Mouse (Mus musculus) limb, embryonic 11.5 days (tissue): ENCODE measurements around the gene Vmn1r60. TPM values are rescaled to one million over a fixed set of nuclear protein-coding genes. Genes with fewer than 3 reads are reported as not detected.
"Not testable (repeated sequence)": the region's sequence is repeated elsewhere in the genome, so short reads cannot be mapped to it uniquely, and the experiment has no call there.

Source experiments
- ATAC-seq: fragments of 200-750 bp; cut with Nextera tagmentation; 2 replicates; pipeline ENCODE4 v1.8.0; 2017; ENCODE audit warnings: low read depth; ENCODE audit not compliant: insufficient number of reproducible peaks, low FRiP score, low TSS enrichment
- DNase-seq: peaks from one replicate; pipeline ENCODE4 v3.0.0-alpha.2; 2015; ENCODE audit warnings: low spot score
- H3K27ac ChIP-seq: fragments of 300-500 bp; sonication (generic); replicated peaks from 2 replicates; pipeline ENCODE4 v1.5.1; 2014; ENCODE audit warnings: low read depth, mild to moderate bottlenecking, low read length
- H3K27me3 ChIP-seq: fragments of 300-500 bp; sonication (generic); 2 replicates; pipeline ENCODE4 v1.6.1; 2014; ENCODE audit warnings: mild to moderate bottlenecking, low read length, mixed read lengths; ENCODE audit not compliant: control insufficient read depth, insufficient read depth
- H3K36me3 ChIP-seq: fragments of 300-500 bp; sonication (generic); 2 replicates; pipeline ENCODE4 v1.6.1; 2014; ENCODE audit warnings: mild to moderate bottlenecking, low read length, moderate library complexity, mixed read lengths; ENCODE audit not compliant: control insufficient read depth, insufficient read depth
- H3K4me1 ChIP-seq: fragments of 300-500 bp; sonication (generic); 2 replicates; pipeline ENCODE4 v1.6.1; 2014; ENCODE audit warnings: low read length, mixed read lengths; ENCODE audit not compliant: control insufficient read depth, insufficient read depth
- H3K4me2 ChIP-seq: fragments of 300-500 bp; sonication (generic); 2 replicates; pipeline ENCODE4 v1.6.1; 2014; ENCODE audit warnings: low read depth, mild to moderate bottlenecking, moderate library complexity; ENCODE audit not compliant: severe bottlenecking
- H3K4me3 ChIP-seq: fragments of 300-500 bp; sonication (generic); 2 replicates; pipeline ENCODE4 v1.5.1; 2014; ENCODE audit warnings: low read depth, low read length
- H3K9ac ChIP-seq: fragments of 300-500 bp; sonication (generic); 2 replicates; pipeline ENCODE4 v1.6.1; 2014; ENCODE audit warnings: mild to moderate bottlenecking, low read length
- H3K9me3 ChIP-seq: fragments of 300-500 bp; sonication (generic); 2 replicates; pipeline ENCODE4 v1.6.1; 2016; ENCODE audit warnings: low read length; ENCODE audit not compliant: control insufficient read depth
- WGBS: fragments of 180-500 bp; shearing (Covaris S2); extraction: QIAGEN DNeasy Blood & Tissue Kit; methylation state at CpG from one replicate; pipeline ENCODE4 v1.1.7; 2014; 5-methylcytosine and 5-hydroxymethylcytosine counted together
- polyA plus RNA-seq: library from polyadenylated mRNA; unstranded; fragments of >200 nt; fragmentation: Nextera tagmentation; extraction: Ambion mirVana; gene quantifications from 2 replicates; pipeline ENCODE4 v1.2.1, GENCODE M21; 2014

Gene Vmn1r60
- polyA plus RNA-seq, result not detected in 2 replicates

DNA sequence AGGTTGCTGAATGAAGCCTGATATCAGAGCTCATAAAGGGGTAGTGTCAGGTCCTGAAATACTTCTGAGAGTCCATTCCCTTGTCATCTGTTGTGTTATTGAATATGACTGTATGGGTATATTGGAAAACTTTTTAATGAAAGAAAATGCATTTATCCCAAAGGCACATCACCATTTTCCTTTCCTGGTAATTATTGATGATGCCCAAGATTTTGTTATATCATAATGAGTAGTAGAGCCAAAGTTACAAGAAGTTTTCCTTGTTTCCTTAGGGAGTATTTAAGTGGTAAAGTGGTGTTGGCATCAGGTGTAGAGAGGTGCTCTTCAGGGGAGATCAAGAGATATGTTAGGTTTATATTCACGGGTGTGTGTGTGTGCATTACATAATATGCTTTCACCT, at the start of gene Vmn1r60:
Gene Vmn1r60, minus strand, starts transcription at position 101 of the 400 bp plus-strand sequence.
- DNase-seq, H3K4me1 ChIP-seq, H3K4me2 ChIP-seq, H3K4me3 ChIP-seq, H3K27ac ChIP-seq, H3K36me3 ChIP-seq, H3K9ac ChIP-seq, ATAC-seq, H3K9me3 ChIP-seq, H3K27me3 ChIP-seq: not testable (repeated sequence)
- WGBS, result 78% methylated on average over 1 of the region's 1 CpGs

DNA sequence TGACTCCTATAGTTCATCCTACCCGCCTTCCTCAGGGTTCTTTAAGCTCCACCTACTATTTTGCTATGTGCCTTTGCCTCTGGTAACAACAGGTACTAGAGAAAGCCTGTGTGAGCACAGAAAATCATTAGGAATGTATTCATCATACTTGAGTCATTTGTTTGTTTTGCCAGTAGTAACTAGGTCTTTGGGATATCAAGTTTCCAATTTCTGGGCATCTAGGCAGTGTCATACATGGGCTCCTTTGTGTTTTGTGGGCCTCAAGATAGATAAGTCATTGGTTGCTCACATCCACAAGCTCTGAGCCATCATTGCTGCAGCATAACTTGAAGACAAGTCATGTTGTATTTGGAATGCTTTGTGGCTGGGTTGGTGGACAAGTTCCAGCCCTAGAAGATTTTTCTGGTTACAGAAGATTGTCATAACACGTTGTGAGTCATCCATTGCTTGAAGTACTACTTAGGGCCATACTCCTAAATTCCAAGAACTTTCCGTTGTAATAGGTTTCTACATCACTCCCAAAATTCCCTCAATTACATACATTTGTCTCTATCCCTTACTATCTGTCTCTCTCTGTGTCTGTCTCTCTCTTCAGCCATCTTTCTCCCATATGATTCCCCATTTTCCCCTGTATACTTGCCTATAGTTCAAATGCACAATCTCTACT, 6.2 kb downstream of the Vmn1r60 start:
- not testable (repeated sequence) for DNase-seq, H3K4me3 ChIP-seq, H3K4me2 ChIP-seq, H3K27ac ChIP-seq, ATAC-seq, H3K4me1 ChIP-seq, H3K36me3 ChIP-seq, H3K9me3 ChIP-seq, H3K27me3 ChIP-seq, H3K9ac ChIP-seq
- 59% methylated on average over 3 of the region's 3 CpGs for WGBS

DNA sequence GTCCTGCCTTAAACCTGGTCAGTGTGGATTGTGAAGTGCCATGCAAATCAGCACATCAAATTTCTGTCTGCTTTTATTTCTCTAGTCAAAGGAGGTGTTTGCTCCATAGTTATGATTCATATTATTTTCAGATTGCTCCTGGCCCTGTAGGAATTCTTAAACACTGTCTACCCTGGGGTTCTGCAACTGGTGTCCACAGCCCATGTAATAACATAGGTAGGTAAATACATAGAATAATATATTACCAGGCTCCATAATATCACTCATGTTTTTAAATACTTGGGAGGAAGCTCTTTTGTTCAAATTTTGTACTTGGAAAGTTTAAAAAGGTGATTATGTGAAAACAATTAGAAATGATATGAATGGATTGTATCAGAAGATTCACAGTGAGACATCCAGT, 53.3 kb downstream of the Vmn1r60 start, which contains the start of gene Vmn2r28:
Gene Vmn2r28, minus strand, starts transcription at position 101 of the 400 bp plus-strand sequence.
- not testable (repeated sequence) for H3K4me1 ChIP-seq, H3K27me3 ChIP-seq, H3K9ac ChIP-seq, H3K36me3 ChIP-seq, H3K4me3 ChIP-seq, H3K27ac ChIP-seq, H3K9me3 ChIP-seq, ATAC-seq, DNase-seq, H3K4me2 ChIP-seq

Other genes starting within 250 kb of the Vmn1r60 start
- not detected in 2 replicates for gene Gm5065, start 196.8 kb downstream of the Vmn1r60 start, polyA plus RNA-seq
- gene Nlrp2, start 196.3 kb downstream of the Vmn1r60 start, polyA plus RNA-seq, result not detected in 2 replicates
- not detected in 2 replicates for gene Vmn1r58, start 133.9 kb downstream of the Vmn1r60 start, polyA plus RNA-seq
- not detected in 2 replicates for gene Vmn1r59, start 90.5 kb downstream of the Vmn1r60 start, polyA plus RNA-seq
- gene Vmn2r28, start 53.4 kb downstream of the Vmn1r60 start, polyA plus RNA-seq, result not detected in 2 replicates
- not detected in 2 replicates for gene Vmn1r61, start 66.0 kb upstream of the Vmn1r60 start, polyA plus RNA-seq
- not detected in 2 replicates for gene Vmn1r62, start 126.3 kb upstream of the Vmn1r60 start, polyA plus RNA-seq